Mouse (Mus musculus) cerebellum, adult 9-11 months (tissue): Measurements from ENCODE around the gene Nono.

Source experiments
- DNase-seq: peaks from one replicate; pipeline ENCODE4 v3.0.0; 2022

The Nono gene

DNA sequence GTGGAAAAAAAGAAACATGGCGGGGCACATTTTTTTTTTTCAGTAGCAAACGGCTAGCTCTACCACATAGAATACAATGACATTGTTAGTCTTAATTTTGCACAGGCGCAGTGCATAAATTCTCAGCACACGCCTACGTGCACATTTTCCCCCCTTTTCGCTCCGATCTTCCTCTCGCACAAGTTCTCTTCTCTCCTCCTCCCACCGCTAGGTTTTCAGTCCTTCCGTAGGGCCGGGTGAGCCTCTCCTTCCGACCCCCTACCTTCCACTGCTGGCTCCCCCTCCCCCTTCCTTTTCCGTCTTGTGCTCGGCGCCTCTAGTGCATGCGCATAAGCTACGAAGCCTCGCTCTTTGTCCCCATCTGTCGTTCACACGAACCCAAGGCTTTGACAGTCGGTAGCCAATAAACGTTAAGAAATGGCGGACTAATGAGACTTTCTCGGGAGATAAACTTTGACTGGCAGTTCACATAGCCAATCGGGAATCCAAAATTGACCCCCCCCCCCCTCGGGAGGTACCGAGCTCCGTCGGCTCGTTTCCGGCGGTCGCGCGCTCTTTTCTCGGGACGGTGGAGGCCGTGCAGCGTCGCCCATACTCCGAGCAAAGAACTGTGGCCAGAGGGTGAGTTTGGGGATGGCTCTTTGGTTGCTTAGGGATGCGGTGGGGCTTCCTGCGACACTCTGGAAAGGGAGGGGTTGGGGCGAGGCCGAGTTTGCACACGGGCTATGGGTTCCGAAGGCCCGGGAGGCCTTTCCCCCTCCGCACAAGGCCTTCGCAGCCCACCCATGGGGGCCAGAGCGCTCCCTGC is at the start of gene Nono:
Gene Nono, plus strand, starts transcription at position 177 of the 808 bp plus-strand sequence.
- peak; percentile 92 for DNase-seq

DNA sequence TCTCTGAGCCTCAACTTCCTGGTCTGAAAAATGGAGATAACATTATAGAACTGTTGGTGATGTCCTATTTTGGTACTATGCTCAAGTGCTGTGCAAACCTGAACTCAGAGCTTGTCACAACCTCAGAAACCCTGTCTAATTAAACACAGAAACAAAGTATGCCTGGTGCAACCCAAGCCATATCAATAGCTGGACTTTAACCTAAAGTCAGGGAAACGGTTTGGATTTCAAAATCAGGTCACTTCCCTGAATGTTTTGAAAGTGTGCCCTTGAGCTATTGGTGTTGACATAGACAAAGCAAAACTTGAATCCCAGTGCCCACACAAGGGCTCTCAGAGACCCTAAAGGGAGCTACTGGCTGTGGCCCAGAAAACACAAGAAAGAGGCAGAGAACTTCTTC is 49.4 kb upstream of the Nono start:
- DNase-seq: no peak

DNA sequence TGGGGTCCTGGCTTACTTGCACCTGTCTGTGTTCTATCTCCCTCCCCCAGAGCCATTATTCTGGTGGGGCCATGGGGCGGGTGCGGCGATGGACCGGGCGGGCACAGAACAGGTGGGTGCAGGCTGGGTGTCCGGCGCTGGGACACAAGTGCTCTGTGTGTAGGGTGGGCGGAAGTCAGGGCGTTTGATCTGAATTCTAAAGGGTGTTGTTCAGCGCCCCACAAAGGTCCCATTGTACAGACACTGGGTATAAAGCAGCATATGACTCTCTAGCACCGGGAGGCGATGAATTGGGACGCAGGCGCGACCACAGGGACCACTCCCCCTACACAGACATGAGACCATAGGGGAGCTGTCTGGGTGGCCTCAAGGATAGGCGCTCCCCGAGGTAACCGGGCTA is 45.7 kb upstream of the Nono start:
- peak; percentile 8 for DNase-seq

DNA sequence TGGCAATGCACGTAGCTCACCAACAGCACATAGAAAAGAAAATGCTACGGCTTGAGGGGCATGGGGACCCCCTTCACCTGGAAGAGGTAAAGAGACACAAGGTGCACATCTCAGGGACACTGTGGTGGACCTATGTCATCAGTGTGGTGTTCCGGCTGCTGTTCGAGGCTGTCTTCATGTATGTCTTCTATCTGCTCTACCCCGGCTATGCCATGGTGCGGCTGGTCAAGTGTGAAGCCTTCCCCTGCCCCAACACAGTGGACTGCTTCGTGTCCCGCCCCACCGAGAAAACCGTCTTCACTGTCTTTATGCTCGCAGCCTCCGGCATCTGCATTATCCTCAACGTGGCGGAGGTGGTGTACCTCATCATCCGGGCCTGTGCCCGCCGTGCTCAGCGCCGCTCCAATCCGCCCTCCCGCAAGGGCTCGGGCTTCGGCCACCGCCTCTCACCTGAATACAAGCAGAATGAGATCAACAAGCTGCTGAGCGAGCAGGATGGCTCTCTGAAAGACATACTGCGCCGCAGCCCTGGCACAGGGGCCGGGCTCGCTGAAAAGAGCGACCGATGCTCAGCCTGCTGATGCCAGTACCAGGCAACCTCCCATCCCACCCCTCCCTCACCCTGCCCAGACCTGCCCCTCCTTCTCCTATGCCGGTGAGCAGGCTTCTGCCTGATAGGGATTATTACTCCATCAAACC is 44.5 kb upstream of the Nono start:
- DNase-seq: peak; percentile 39

DNA sequence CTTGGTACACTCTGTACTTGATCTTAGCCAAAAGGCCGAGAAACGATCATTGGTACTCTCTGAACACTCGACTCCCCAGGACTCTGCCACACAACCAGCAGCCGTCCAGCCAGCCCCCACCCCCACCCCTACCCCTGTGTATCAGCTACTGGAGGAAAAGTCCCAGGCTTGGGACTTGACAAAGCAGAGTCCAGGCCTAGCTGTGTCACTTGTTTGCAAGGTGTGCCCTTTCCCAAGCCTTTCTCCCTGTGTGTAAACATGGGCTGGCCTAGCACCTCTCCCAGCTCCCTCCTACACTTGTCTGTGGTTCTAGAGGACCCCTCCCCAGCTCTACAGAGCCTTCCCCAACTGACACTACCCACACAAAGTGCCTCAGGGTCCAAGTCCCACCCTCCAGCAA is 42.9 kb upstream of the Nono start:
- DNase-seq: no peak

DNA sequence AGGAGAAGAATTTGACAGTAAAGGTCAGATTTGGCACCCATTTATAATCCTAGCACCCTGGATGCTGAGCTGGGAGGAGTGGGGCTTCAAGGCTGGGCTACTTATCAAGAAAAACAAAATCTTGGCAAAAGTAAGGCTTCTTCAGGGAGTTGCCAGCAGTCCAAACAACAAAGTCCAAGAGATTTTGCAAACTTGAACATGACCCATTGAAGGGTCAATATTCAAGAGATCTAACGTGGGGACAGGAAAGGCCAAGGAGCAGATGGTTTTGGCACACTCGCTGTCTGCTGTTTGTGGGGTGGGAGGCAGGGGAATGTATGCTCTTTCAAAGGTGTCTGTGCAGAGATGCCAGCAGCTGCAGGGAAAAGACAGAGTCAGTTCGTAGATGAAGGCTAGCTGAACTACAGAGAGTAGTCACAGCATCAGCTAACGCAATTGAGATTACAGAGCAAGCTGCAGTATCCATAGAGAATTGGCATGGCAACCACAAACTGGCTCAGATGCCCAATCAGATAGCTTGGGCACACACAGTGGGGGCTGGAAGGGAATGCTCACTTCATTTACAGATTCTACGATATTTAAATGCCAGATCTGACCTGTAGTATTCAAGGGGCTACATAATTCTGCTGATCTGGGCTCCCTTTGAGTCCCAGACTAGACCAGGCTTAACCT is 40.1 kb upstream of the Nono start:
- no peak for DNase-seq

DNA sequence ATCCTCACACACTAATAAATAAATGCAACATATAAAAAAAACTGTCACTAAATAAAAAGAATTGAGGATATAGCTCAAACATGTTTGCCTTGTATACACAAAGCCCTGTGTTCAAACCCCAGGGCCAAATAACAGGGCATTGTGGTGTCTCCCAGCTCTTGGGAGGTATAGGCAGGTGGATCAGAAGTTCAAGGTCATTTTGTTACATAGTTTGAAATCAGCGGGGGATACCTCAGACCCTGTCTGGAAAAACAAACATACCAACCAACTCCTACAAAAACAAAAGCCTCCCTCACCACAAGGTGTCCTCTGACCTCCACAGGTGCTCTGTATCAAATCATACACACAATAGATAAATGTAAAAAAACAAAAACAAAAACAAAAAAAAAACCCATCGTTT is 34.8 kb upstream of the Nono start:
- DNase-seq: no peak

DNA sequence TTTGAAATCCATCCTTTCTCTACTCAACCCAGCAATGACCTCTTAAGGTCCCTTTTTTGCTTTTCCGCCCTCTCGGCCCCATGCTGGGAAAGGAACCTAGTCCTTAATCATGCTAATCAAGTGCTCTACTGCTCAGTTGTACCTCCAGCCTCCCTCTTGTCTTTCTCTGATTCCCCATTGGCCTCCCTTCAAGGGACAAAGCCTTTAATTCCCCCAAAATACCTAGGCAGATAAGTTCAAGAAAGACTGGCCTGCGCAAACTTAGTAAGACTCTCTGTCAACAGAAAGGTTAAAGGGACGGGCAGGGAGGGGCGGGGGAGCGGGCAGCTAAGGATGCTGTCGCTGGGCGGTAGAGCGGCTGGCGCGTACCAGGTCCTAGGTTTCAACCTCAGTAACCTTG is 32.7 kb upstream of the Nono start:
- DNase-seq: no peak

DNA sequence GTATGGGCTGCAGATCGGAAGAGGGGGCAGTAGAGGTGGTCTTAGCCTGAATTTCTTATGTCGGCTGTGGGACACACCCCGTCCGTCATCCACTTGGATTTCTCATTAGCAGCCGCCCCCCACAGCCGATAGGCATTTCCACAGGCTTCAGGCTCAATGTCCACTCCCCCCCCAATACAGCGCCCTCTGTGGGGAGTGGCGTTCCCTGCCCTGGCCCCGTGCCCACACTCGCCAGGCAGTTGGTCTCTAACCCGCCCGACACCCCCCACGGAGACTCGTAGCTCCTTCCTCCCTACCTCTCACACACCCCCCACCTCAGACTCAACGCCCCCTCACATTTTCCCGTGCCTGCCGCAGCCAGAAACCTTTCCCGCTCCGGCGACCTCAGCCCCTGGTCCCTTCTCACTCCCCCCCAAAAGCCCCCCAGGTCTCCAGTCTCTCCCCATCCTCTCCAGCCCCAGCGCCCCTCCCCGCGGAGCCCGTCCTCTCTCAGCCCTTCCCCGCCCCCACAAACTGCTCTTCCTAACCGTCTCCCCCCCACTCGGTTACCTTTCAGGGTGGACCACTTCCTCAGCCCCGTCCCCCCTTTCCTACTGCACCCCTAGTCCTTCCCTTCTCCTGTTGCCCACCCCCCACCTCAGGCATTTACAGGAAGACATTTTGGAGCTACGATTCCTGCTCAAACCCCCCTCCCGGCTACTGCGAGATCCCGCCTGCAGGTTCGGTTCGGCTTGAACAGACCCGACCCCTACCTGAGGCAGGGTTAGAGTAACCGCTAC is 10.0 kb upstream of the Nono start:
- peak; percentile 73 for DNase-seq

DNA sequence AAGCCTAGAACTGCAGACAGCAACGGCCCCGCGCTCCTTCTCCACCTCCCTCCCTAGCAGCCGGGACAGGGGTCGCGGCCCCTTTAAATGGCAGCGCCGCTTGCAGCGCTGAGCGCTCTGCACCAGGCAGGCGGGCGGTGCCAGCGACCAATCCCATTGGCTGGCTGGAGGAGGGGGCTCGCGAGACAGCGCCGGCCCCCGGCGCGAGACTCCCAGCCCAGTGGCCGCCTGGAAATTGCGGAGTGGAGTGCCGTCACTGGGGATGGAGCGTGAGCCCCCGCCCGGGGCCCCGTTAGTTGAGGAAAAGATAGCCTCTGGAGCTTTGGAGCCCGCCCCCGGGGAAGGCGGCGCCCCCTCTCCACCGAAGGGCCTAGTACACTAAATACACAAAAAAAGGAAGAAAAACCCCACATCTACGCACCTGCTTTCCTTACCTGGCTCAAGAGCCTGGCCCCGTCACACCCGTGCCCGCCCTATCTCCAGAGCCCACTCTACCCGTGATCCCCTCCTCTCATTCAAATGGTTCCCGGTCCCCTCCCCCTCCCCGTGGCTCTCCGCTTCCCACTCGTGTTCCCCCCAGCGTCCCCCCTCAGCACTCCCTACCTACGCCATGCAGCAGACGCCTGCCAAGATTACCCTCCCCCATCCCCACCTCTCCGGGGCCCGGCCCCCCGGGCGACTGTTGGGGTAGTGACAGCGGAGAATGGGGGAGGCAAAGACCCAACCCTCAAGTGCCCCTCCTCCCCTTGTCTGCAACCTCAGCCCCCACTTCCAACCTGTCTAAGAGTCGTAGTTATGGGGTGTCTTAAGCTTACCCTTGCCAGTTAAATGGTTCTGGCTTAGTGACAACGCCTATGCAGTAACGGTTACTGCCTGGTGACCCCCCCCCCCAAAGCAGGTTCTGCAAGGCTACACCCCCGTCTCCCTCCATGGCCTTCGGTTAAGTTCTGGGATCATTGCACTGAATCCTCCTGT is 9.1 kb upstream of the Nono start:
- DNase-seq: peak; percentile 91

DNA sequence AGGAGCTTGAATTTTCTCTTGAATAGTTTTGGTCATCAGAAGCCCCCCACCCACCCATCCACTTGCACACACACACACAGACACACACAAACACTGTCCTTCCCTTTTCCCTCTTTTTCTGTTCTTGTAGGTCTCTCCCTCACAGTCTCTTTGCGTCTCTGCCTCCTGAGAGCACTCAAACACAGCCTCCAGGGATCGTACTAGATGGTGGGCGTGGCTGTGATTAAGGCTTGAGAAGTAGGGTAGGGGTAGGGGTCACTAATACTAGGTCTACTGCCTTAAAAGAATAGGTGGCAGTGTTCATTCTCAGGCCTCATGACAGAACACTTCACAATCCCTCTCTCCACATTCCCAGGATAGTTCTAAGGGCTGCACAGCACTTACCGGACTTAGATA is 8.4 kb upstream of the Nono start, which contains the start of gene Zmym3:
Gene Zmym3, minus strand, starts transcription at position 150 of the 396 bp plus-strand sequence.
- DNase-seq: no peak

DNA sequence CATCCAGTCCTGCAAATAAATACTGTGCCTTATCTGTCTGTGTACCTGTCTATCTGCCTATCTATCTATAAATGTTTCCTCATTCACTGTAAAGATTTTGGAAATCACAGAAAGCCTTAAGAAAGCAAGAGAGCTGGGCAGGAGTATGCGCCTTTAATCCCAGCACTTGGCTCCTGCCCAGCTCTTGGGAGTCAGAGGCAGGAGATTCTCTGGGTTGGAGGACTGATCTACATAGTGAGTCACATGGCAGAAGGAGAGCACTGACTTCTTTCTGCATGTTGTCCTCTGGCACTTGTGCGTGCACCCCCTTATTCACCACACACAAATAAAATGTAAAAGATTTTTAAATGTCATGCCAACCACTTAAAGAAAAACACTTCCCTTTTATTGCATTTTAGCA is 5.7 kb upstream of the Nono start:
- no peak for DNase-seq

DNA sequence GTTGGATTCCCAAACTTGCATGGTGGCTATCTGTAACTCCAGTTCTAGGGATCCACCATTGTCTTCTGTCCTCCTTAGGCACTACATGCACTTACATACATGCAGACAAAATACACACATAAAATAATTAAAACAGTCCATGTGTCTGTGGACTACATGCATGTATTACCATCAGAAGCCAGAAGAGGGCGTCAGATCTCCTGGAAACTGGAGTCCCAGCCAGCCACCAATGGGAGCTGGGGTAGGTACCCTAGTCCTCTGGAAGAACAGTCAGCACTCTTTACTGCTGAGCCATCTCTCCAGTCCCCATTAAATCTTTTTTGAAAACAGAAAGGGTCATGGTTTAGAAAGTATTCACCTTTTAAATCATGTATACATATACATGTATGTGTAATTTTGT is 1.3 kb upstream of the Nono start:
- DNase-seq: no peak

DNA sequence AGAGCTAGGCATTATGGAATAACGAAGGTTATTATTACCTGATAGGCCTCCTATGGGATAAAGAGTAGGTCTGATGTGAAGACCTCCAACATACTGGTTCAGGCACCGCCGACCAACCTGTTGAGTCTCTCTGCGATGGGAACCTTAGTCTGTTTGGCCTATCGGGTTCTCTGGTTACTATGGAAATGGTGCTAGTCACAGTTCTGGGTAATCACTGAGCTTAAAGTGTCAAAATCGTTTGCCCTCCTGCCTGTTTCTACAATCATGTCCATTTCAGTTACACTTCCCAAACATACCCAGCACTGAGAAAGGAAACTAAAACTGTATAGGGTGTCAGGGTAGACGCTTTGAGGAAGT is 355 bp upstream of the Nono start:
- peak; percentile 26 for DNase-seq

DNA sequence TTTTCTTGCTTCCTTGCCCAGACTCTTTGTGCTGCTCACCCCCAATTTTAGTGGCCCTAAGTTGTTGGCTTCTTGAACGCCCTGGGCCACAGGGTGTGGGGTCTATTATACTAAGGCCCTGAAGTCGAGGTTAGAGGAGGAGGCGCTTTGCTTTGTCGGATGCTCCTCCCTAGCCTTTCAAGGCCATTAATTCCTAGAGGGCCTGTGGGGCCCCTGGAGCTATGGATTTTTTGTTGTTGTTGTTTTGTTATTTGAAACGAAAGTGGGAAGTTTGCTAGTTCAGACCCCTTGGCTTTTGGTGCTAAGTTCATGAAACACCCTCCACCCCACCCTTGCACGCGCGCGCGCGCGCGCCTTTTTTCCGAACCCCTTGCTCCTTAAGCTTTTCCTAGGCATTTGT is 858 bp downstream of the Nono start:
- no peak for DNase-seq

DNA sequence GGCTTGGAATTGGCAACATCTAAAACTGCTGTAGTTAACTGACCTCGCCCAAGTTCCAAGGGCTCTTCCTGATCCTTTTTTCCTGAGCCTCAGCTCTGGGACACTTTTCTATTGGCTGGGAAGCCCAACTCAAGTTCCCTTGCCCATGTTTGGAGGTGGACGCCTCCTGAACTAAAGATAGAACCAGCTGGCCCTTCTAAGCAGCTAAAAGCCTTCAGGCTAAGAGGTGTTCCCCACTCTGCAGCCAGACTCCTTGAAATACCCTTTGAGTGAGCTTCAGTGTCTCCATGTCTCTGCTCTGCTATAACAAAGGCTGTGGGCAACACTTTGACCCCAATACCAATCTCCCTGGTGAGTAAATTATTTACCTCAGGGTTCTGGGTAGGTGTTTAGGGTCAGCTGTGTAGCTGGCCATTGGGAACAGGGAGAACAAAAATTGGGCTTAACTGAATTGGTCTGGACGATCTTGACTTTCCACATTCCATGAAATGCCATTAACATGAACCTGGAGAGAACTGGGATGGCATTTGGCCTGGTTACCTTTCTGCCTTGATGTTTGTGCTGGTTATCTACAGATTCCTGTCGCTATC is 19.9 kb downstream of the Nono start, which contains the start of gene Itgb1bp2:
Gene Itgb1bp2, plus strand, starts transcription at position 203 of the 590 bp plus-strand sequence.
- no peak for DNase-seq

DNA sequence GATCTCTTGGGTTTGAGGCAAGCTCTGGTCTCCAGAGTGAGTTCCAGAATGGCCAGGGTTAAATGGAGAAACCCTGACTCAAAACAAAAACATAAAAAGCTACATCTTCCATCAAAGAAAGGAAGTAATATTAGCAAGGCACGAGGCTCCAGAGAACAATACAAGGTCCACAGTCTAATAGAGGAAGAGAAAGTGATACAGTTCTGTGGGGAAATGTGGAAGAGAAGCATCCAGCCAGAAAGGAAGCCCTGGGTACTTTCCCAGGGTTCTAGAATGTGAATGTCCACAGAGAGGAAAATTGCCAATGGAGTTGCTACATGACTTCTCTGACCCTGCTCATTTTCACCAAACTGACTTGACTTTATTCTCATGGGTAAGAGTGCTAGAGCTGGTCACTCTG is 22.0 kb downstream of the Nono start:
- no peak for DNase-seq

DNA sequence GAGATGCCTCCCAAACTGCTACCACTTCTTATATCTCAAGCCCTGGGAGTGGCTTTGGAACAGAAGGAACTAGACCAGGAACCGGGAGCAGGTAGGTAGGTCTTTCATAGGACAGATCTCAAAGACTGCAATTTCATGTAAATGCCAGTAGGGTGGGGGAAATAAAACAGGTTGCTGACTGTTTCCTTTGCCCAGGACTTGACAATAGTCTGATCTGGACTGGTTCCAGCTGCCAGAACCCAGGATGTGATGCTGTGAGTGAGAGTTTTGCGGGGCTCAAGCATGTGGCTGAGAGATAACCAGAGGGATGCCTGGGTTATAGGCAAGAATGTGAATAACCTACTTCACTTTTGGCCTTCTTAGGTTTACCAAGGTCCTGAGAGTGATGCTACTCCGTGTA is 22.5 kb downstream of the Nono start:
- DNase-seq: no peak

DNA sequence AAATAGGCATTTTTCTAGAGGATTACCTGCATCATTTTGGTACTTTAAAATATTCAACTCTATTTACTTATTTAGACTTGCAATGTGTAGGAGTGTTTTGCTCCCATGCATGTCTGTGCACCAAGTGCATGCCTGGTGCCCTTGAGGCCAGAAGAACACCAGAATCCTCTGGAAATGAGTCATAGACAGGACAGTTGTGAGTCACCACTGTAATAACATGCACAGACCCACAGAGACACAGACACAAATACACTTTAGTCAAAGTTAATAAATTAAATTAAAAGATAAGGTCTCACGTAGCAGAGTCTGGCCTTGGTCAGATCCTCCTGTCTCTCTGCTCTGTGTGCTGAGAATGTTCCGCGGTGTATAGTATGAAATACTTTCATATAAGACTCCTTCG is 43.1 kb downstream of the Nono start:
- no peak for DNase-seq

DNA sequence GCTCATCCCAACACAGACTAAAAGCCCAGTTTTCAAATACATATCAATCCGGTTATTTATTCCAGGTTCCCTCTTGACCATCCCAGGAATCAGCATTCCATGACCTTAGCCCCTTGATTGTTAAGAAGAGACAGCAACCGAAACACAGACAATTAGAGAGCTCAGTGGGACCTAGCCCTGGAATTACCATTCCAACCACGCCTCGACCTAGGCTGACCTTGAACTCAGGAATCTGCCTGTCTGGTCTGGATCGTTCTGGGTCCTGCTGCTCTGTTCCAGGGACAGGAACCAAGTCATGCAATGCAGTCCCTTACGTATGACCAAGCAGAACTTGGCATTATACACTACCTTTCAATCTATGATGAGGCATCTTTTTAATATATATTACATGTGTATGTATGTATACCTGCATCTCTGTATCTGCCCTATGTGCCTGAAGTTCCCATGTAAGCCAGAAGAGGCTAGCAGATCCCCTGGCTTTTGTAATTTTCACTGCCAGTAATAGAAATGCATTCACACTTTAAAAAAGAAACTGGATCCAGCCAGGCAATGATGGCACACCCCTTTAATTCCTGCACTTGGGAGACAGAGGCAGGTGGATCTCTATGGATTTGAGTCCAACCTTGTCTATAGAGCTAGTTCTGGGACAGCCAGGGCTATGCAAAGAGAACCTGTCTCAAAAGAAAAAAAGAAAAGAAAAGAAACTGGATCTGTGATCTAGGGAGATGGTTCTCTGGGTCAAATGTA is 52.7 kb downstream of the Nono start:
- no peak for DNase-seq
